Mouse (Mus musculus): Measurements from ENCODE around the gene Tmc5. TPM values are rescaled to one million over a fixed set of nuclear protein-coding genes. Genes with fewer than 3 reads are reported as not detected.

The Tmc5 gene
- total RNA-seq, 1 experiment from 2014 or later = not detected

- ATAC-seq (ENCODE audit: extremely low read depth, insufficient number of reproducible peaks, low FRiP score, poor library complexity, severe bottlenecking) = no peak
Measured at GRCm38 (mm10) chr7:118656730-118657129, 59.6 kb downstream of the Tmc5 start.

GRCm38 (mm10) chr7:118667773-118668172 lies 70.7 kb downstream of the Tmc5 start:
- ATAC-seq (ENCODE audit: extremely low read depth, insufficient number of reproducible peaks, low FRiP score, poor library complexity, severe bottlenecking) = no peak

- ATAC-seq (ENCODE audit: extremely low read depth, insufficient number of reproducible peaks, low FRiP score, poor library complexity, severe bottlenecking) = no peak
Measured at GRCm38 (mm10) chr7:118670142-118670541, 73.0 kb downstream of the Tmc5 start.

- no peak for ATAC-seq (ENCODE audit: extremely low read depth, insufficient number of reproducible peaks, low FRiP score, poor library complexity, severe bottlenecking)
Measured at GRCm38 (mm10) chr7:118676826-118677225, 79.7 kb downstream of the Tmc5 start.

- peak; percentile 61; the same call in 1 of the 2 replicates for ATAC-seq (ENCODE audit: extremely low read depth, insufficient number of reproducible peaks, low FRiP score, poor library complexity, severe bottlenecking)
Measured at GRCm38 (mm10) chr7:118688199-118688598, 91.1 kb downstream of the Tmc5 start.

GRCm38 (mm10) chr7:118689088-118689487 lies 92.0 kb downstream of the Tmc5 start:
- no peak for ATAC-seq (ENCODE audit: extremely low read depth, insufficient number of reproducible peaks, low FRiP score, poor library complexity, severe bottlenecking)

GRCm38 (mm10) chr7:118691287-118691686 lies 94.2 kb downstream of the Tmc5 start:
- no peak for ATAC-seq (ENCODE audit: extremely low read depth, insufficient number of reproducible peaks, low FRiP score, poor library complexity, severe bottlenecking)

- no peak for ATAC-seq (ENCODE audit: extremely low read depth, insufficient number of reproducible peaks, low FRiP score, poor library complexity, severe bottlenecking)
Measured at GRCm38 (mm10) chr7:118696146-118696545, 99.0 kb downstream of the Tmc5 start.

GRCm38 (mm10) chr7:118697168-118697567 lies 100.1 kb downstream of the Tmc5 start:
- no peak for ATAC-seq (ENCODE audit: extremely low read depth, insufficient number of reproducible peaks, low FRiP score, poor library complexity, severe bottlenecking)

- ATAC-seq (ENCODE audit: extremely low read depth, insufficient number of reproducible peaks, low FRiP score, poor library complexity, severe bottlenecking) = no peak
Measured at GRCm38 (mm10) chr7:118698882-118699281, 101.8 kb downstream of the Tmc5 start.

- peak; percentile 59 for ATAC-seq (ENCODE audit: extremely low read depth, insufficient number of reproducible peaks, low FRiP score, poor library complexity, severe bottlenecking)
Measured at GRCm38 (mm10) chr7:118703144-118703561, 106.1 kb downstream of the Tmc5 start.

- ATAC-seq (ENCODE audit: extremely low read depth, insufficient number of reproducible peaks, low FRiP score, poor library complexity, severe bottlenecking) = no peak
Measured at GRCm38 (mm10) chr7:118704001-118704850, 107.1 kb downstream of the Tmc5 start.

GRCm38 (mm10) chr7:118705101-118705961 lies 108.2 kb downstream of the Tmc5 start, which contains the start of gene Gde1:
Gene Gde1 (minus strand): TSS chr7:118705778.
- peak; percentile 90 for ATAC-seq (ENCODE audit: extremely low read depth, insufficient number of reproducible peaks, low FRiP score, poor library complexity, severe bottlenecking)

- ATAC-seq (ENCODE audit: extremely low read depth, insufficient number of reproducible peaks, low FRiP score, poor library complexity, severe bottlenecking) = no peak
Measured at GRCm38 (mm10) chr7:118706051-118706450, 109.0 kb downstream of the Tmc5 start.

GRCm38 (mm10) chr7:118706488-118706887 lies 109.4 kb downstream of the Tmc5 start:
- ATAC-seq (ENCODE audit: extremely low read depth, insufficient number of reproducible peaks, low FRiP score, poor library complexity, severe bottlenecking) = no peak

GRCm38 (mm10) chr7:118707216-118707615 lies 110.1 kb downstream of the Tmc5 start:
- no peak for ATAC-seq (ENCODE audit: extremely low read depth, insufficient number of reproducible peaks, low FRiP score, poor library complexity, severe bottlenecking)

- no peak for ATAC-seq (ENCODE audit: extremely low read depth, insufficient number of reproducible peaks, low FRiP score, poor library complexity, severe bottlenecking)
Measured at GRCm38 (mm10) chr7:118708002-118708401, 110.9 kb downstream of the Tmc5 start.

GRCm38 (mm10) chr7:118710776-118711175 lies 113.7 kb downstream of the Tmc5 start:
- ATAC-seq (ENCODE audit: extremely low read depth, insufficient number of reproducible peaks, low FRiP score, poor library complexity, severe bottlenecking) = no peak

- ATAC-seq (ENCODE audit: extremely low read depth, insufficient number of reproducible peaks, low FRiP score, poor library complexity, severe bottlenecking) = peak; percentile 100
Measured at GRCm38 (mm10) chr7:118712228-118713173, 115.4 kb downstream of the Tmc5 start, which contains the start of gene Ccp110. Gene Ccp110 (plus strand): TSS chr7:118712552.

Measured in neutrophil, adult 5-6 weeks (primary cell).